Mouse (Mus musculus) lung, adult 2 months (tissue): ENCODE measurements around the gene Gm5134.

ENCODE experiments used
- CTCF ChIP-seq: fragments of 200-500 bp; IDR thresholded peaks from 2 replicates; pipeline ENCODE4 v1.5.1; 2011; ENCODE audit warnings: mild to moderate bottlenecking, low read length, control low read depth; ENCODE audit not compliant: insufficient read depth
- POLR2A ChIP-seq: fragments of 200-500 bp; IDR thresholded peaks from 2 replicates; pipeline ENCODE4 v1.6.1; 2011; ENCODE audit warnings: low read depth, mild to moderate bottlenecking, control low read depth, low read length, borderline replicate concordance; ENCODE audit errors: extremely low read depth

- no peak for TF ChIP-seq CTCF
- TF ChIP-seq POLR2A: no peak
Measured at GRCm38 (mm10) chr10:75973846-75974245, 19.5 kb downstream of the Gm5134 start.
